Mouse (Mus musculus) thymus, adult 2 months (tissue): Measurements from ENCODE around the gene Nmrk1.

Experiments used
- CTCF ChIP-seq: fragments of 200-500 bp; IDR thresholded peaks from 2 replicates; pipeline ENCODE4 v1.5.1; 2012; ENCODE audit warnings: mild to moderate bottlenecking, control low read depth, low read length, moderate library complexity, borderline replicate concordance; ENCODE audit not compliant: control insufficient read depth, poor library complexity, insufficient read depth; ENCODE audit errors: extremely low read depth
- POLR2A ChIP-seq: fragments of 200-500 bp; IDR thresholded peaks from 2 replicates; pipeline ENCODE4 v1.6.1; 2012; ENCODE audit warnings: mild to moderate bottlenecking, low read length, control low read depth, moderate library complexity; ENCODE audit not compliant: control insufficient read depth, poor library complexity, insufficient read depth; ENCODE audit errors: extremely low read depth

DNA sequence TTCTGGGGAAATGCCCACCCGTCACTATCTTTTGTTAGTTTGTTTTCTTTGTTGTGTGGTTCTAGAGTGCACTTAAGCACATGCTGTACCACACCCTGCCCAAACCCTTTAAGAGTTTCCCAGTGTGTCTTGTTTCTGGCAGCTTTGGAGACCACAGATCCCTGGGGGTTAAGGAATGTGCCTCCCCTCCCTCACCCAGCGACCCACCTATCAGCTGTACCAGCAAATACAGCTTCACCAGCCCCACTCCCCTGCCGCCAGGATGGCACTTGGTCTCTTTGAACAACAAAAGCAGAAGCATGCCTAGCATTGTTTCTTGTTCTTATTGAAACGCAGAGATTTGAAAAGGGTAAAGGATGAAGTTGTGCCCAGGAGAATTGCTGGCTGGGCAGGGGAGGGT is 41.4 kb downstream of the Nmrk1 start:
- no peak for TF ChIP-seq CTCF
- no peak for TF ChIP-seq POLR2A
